Mouse (Mus musculus): Measurements from ENCODE around the gene Gbf1.

DNA sequence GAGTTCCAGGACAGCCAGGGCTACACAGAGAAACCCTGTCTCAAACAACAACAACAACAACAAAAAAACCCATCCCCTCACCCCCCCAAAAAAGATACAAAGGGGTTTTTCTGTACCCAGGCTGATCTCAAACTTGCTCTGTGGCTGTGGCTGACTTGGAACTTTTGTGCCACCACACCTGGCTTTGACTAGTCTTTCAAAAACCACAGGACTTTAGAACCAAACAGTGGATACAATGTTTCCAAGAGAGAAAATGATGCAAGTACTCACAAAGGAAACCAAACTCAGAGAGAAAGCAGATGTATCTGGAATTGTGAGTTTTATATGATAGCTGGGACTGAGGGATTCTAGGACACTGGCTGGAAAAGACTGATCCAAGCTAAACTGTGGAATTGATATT lies 27.7 kb upstream of the Gbf1 start:
- TF ChIP-seq MAX (IDR thresholded peaks at IDR 0.05), result no peak
- TF ChIP-seq USF1 (IDR thresholded peaks at IDR 0.05; ENCODE audit: low read depth), result no peak
- no peak for TF ChIP-seq CTCF (IDR thresholded peaks at IDR 0.05; ENCODE audit: control insufficient read depth, insufficient read depth, insufficient read length)
- no peak for TF ChIP-seq MYOD1 (IDR thresholded peaks at IDR 0.05; ENCODE audit: control insufficient read depth, insufficient read length, low read depth)
- no peak for TF ChIP-seq FOSL1 (IDR thresholded peaks at IDR 0.05; ENCODE audit: insufficient read depth, low read length, poor library complexity, severe bottlenecking)
- no peak for TF ChIP-seq MYOG (IDR thresholded peaks at IDR 0.05; ENCODE audit: control insufficient read depth, extremely low read depth, insufficient read length)
